In genomic region chr9:29462970-29463593, GRCm38 (mm10) we compare ENCODE assay signal across 23 mouse cellular contexts.
DNase-seq lines count a peak whose midpoint lies in the region; ATAC-seq lines count a peak whose summit lies in the region.
"Had no signal": no experiment of that assay in that cellular context is flagged by ENCODE, and none has a peak within 500 bp of the region (broad histone marks: within the 10 kb centered on the region; RNA-seq: fewer than 3 reads in every experiment).

No protein-coding gene starts in this region.

- no peak overlapping the region for H3K27ac ChIP-seq in forebrain, embryonic 13.5 days
- H3K27ac ChIP-seq in midbrain, embryonic 16.5 days (ENCODE audit: low read length): no peak overlapping the region
- H3K27ac ChIP-seq: hindbrain, embryonic 12.5 days; limb, embryonic 12.5 days; neural tube, embryonic 15.5 days had no signal

- peak; percentile 62 for ATAC-seq in granulocyte monocyte progenitor cell, adult 5-6 weeks (replicated peaks; ENCODE audit: poor library complexity, severe bottlenecking)
- peak; percentile 42 for ATAC-seq in megakaryocyte progenitor cell, adult 5-6 weeks (replicated peaks; ENCODE audit: poor library complexity)
- no peak for ATAC-seq in forebrain, embryonic 13.5 days
- no peak for ATAC-seq in midbrain, embryonic 16.5 days
- ATAC-seq: forebrain, embryonic 14.5 days; inflammation-experienced regulatory T-cells, adult 6 months had no signal

- 79% methylated on average over 10 of the region's 10 CpGs for WGBS in forebrain, embryonic 13.5 days
- WGBS in midbrain, embryonic 16.5 days: 83% methylated on average over 10 of the region's 10 CpGs

- H3K4me2 ChIP-seq in forebrain, embryonic 13.5 days: no peak overlapping the region
- no peak overlapping the region for H3K4me2 ChIP-seq in midbrain, embryonic 16.5 days (ENCODE audit: low read length)
- H3K4me2 ChIP-seq: heart, embryonic 12.5 days; hindbrain, embryonic 12.5 days; limb, embryonic 12.5 days; neural tube, embryonic 15.5 days had no signal

- H3K36me3 ChIP-seq in forebrain, embryonic 13.5 days (ENCODE audit: poor library complexity, severe bottlenecking): no peaks in the 10 kb centered on the region
- no peaks in the 10 kb centered on the region for H3K36me3 ChIP-seq in midbrain, embryonic 16.5 days (ENCODE audit: control insufficient read depth, insufficient read depth, low read length)
- H3K36me3 ChIP-seq: heart, embryonic 12.5 days; hindbrain, embryonic 12.5 days; limb, embryonic 12.5 days; neural tube, embryonic 15.5 days had no signal

- no peak overlapping the region for H3K9ac ChIP-seq in forebrain, embryonic 13.5 days
- no peak overlapping the region for H3K9ac ChIP-seq in midbrain, embryonic 16.5 days (ENCODE audit: low read depth, low read length)
- H3K9ac ChIP-seq: heart, embryonic 12.5 days; hindbrain, embryonic 12.5 days; limb, embryonic 12.5 days; neural tube, embryonic 15.5 days had no signal

- H3K27me3 ChIP-seq in forebrain, embryonic 13.5 days: no peaks in the 10 kb centered on the region
- H3K27me3 ChIP-seq in midbrain, embryonic 16.5 days (ENCODE audit: control insufficient read depth, insufficient read depth, low read depth, low read length): no peaks in the 10 kb centered on the region; the same call in 1 of the 2 replicates
- H3K27me3 ChIP-seq: heart, embryonic 12.5 days; megakaryocyte, embryonic 14.5 days; neural tube, embryonic 15.5 days had no signal

- peak; percentile 43 for DNase-seq in heart, adult 11 months
- DNase-seq in heart, adult 18-20 months: no peak
- DNase-seq in brain, adult 2 months (ENCODE audit: low read depth, low spot score): peak; percentile 57
- DNase-seq: adrenal gland, adult 2 months; cerebellum, adult 11 months; gastrocnemius, postnatal 25 days; heart, postnatal 14 days; kidney, postnatal 4 days; midbrain, embryonic 14.5 days; right cerebral cortex, postnatal 14 days; thymus, adult 2 months had no signal

- H3K4me3 ChIP-seq in forebrain, embryonic 13.5 days: no peak overlapping the region
- no peak overlapping the region for H3K4me3 ChIP-seq in midbrain, embryonic 16.5 days (ENCODE audit: low read depth, low read length)
- H3K4me3 ChIP-seq: heart, embryonic 12.5 days; hindbrain, embryonic 12.5 days; limb, embryonic 12.5 days; megakaryocyte, embryonic 14.5 days; myocyte; neural tube, embryonic 15.5 days had no signal

- H3K9me3 ChIP-seq in forebrain, embryonic 13.5 days (replicated peaks): no peaks in the 10 kb centered on the region
- H3K9me3 ChIP-seq in midbrain, embryonic 16.5 days (replicated peaks; ENCODE audit: control insufficient read depth, low read length, poor library complexity, severe bottlenecking): no peaks in the 10 kb centered on the region
- H3K9me3 ChIP-seq: heart, embryonic 12.5 days; hindbrain, embryonic 12.5 days; limb, embryonic 12.5 days; megakaryocyte, embryonic 14.5 days; neural tube, embryonic 15.5 days had no signal

- peaks cover 4% of the 10 kb centered on the region; the same call in 1 of the 2 replicates for H3K4me1 ChIP-seq in forebrain, embryonic 13.5 days
- H3K4me1 ChIP-seq in midbrain, embryonic 16.5 days (ENCODE audit: control insufficient read depth, insufficient read depth, low read length): peaks cover 20% of the 10 kb centered on the region
- H3K4me1 ChIP-seq: megakaryocyte, embryonic 14.5 days had no signal

Comparison
In these comparisons a context has a peak if more than half of its experiments do, and no peak if none do; other contexts are left out.
1. DNase-seq: peak in heart, adult 11 months (single experiment) and brain, adult 2 months (single experiment); none in heart, adult 18-20 months (0 of 2).
2. ATAC-seq: peak in granulocyte monocyte progenitor cell, adult 5-6 weeks (single experiment) and megakaryocyte progenitor cell, adult 5-6 weeks (single experiment); none in forebrain, embryonic 13.5 days (single experiment) and midbrain, embryonic 16.5 days (single experiment).